ENCODE assay signal across 23 mouse cellular contexts in genomic region chr6:72645364-72645763, GRCm38 (mm10). TPM values are rescaled to one million over a fixed set of nuclear protein-coding genes. Genes with fewer than 3 reads are reported as not detected.
DNase-seq lines count a peak whose midpoint lies in the region; ATAC-seq and TF ChIP-seq lines count a peak whose summit lies in the region.
"Had no signal": no experiment of that assay in that cellular context is flagged by ENCODE, and none has a peak within 500 bp of the region (broad histone marks: within the 10 kb centered on the region; RNA-seq: fewer than 3 reads in every experiment).

No protein-coding gene starts in this region.

- no peaks in the 10 kb centered on the region for H3K36me3 ChIP-seq in forebrain, embryonic 16.5 days (ENCODE audit: control insufficient read depth, insufficient read depth)
- H3K36me3 ChIP-seq: heart, embryonic 15.5 days had no signal

- intact Hi-C loops in gastrocnemius, adult 2 months (cut with DNase I) = no loop called here
- intact Hi-C loops in heart, postnatal 36 days (cut with DNase I) = loop anchor here (10.0 kb wide), 1 partner anchor 579 kb away; the partner anchor contains the start of gene Dnah6

- TF ChIP-seq CTCF in gastrocnemius, adult 2 months (IDR thresholded peaks at IDR 0.05) = no peak
- no peak for TF ChIP-seq CTCF in embryonic fibroblast, embryonic 13.5 days (IDR thresholded peaks at IDR 0.05; ENCODE audit: borderline replicate concordance, insufficient read depth, low read length)

- no peak for DNase-seq in gastrocnemius, adult 2 months
- DNase-seq in gastrocnemius, adult 18-20 months (ENCODE audit: low spot score) = no peak
- DNase-seq in adrenal gland, postnatal 36 days = no peak
- no peak for DNase-seq in heart, postnatal 36 days
- DNase-seq in cerebellum, adult 9-10 months = no peak
- DNase-seq: adrenal gland, adult 2 months; adrenal gland, postnatal 25 days; cerebellum, adult 11 months; cerebellum, adult 8-10 months; cerebellum, postnatal 25 days; gastrocnemius, postnatal 25 days; heart, adult 11 months; heart, postnatal 14 days; kidney, adult 2 months had no signal

- no peaks in the 10 kb centered on the region for H3K27me3 ChIP-seq in forebrain, embryonic 16.5 days (replicated peaks; ENCODE audit: control insufficient read depth, insufficient read depth, low read length)
- H3K27me3 ChIP-seq: CH12.LX; embryonic facial prominence, embryonic 12.5 days; heart, embryonic 15.5 days had no signal

- H3K27ac ChIP-seq in gastrocnemius, adult 2 months = peak overlapping the region; percentile 62
- peak overlapping the region; percentile 74 for H3K27ac ChIP-seq in embryonic fibroblast, embryonic 13.5 days (ENCODE audit: insufficient read depth, low read length)
- H3K27ac ChIP-seq in forebrain, embryonic 16.5 days (ENCODE audit: low read length) = no peak overlapping the region
- H3K27ac ChIP-seq: embryonic facial prominence, embryonic 12.5 days; heart, embryonic 15.5 days; hindbrain, embryonic 10.5 days; hindbrain, embryonic 14.5 days had no signal

- H3K4me2 ChIP-seq in forebrain, embryonic 16.5 days (ENCODE audit: low read length) = no peak overlapping the region
- H3K4me2 ChIP-seq: embryonic facial prominence, embryonic 12.5 days; heart, embryonic 11.5 days; heart, embryonic 15.5 days; hindbrain, embryonic 14.5 days had no signal

- H3K9me3 ChIP-seq in forebrain, embryonic 16.5 days (ENCODE audit: control insufficient read depth, low read length) = no peaks in the 10 kb centered on the region
- H3K9me3 ChIP-seq: embryonic facial prominence, embryonic 12.5 days; heart, embryonic 15.5 days; hindbrain, embryonic 10.5 days had no signal

- H3K4me3 ChIP-seq in gastrocnemius, adult 2 months = no peak overlapping the region
- H3K4me3 ChIP-seq in embryonic fibroblast, embryonic 13.5 days (ENCODE audit: insufficient read depth, low read length) = no peak overlapping the region
- no peak overlapping the region for H3K4me3 ChIP-seq in forebrain, embryonic 16.5 days (replicated peaks; ENCODE audit: low read length)
- H3K4me3 ChIP-seq: embryonic facial prominence, embryonic 12.5 days; heart, embryonic 15.5 days; hindbrain, embryonic 10.5 days had no signal

- no peak for TF ChIP-seq POLR2A in embryonic fibroblast, embryonic 13.5 days (IDR thresholded peaks at IDR 0.05; ENCODE audit: low read depth, low read length)

- peaks cover 10% of the 10 kb centered on the region for H3K4me1 ChIP-seq in embryonic fibroblast, embryonic 13.5 days (ENCODE audit: control insufficient read depth, insufficient read depth, low read length)
- H3K4me1 ChIP-seq in forebrain, embryonic 16.5 days (replicated peaks; ENCODE audit: control insufficient read depth, insufficient read depth, low read length) = 0 out of 2 replicates have a peak, but pooled peaks cover 2% of the 10 kb centered on the region

- 18% methylated on average over 7 of the region's 7 CpGs for WGBS in forebrain, embryonic 16.5 days

- ATAC-seq in forebrain, embryonic 16.5 days = peak; percentile 84
- ATAC-seq: intestine, embryonic 16.5 days had no signal

- no peak overlapping the region for H3K9ac ChIP-seq in forebrain, embryonic 16.5 days (replicated peaks; ENCODE audit: low read depth, low read length)
- H3K9ac ChIP-seq: embryonic facial prominence, embryonic 12.5 days; heart, embryonic 15.5 days; hindbrain, embryonic 14.5 days had no signal

RNA-seq across cellular contexts. Expression of gene Tgoln1, which starts 28.6 kb away (rescaled TPM):
- 10 to 100 TPM; 23.2 to 29.0 TPM for total RNA-seq in gastrocnemius, adult 2 months (2021)
- 10 to 100 TPM; 24.0 to 27.9 TPM for total RNA-seq in gastrocnemius, adult 18-20 months (2021)
- 50.0 and 52.7 TPM in 2 replicates for polyA plus RNA-seq in embryonic fibroblast, embryonic 13.5 days (2011; ENCODE audit: insufficient read length, low read depth, missing spikeins)
- polyA plus RNA-seq in forebrain, embryonic 16.5 days (2015; fragmentation: Nextera tagmentation; extraction: Ambion mirVana) = 34.6 and 38.0 TPM in 2 replicates
- total RNA-seq in adrenal gland, postnatal 36 days (2021) = 100 to 1,000 TPM; 222 to 238 TPM
- 10 to 100 TPM; 56.9 to 61.9 TPM for total RNA-seq in heart, postnatal 36 days (2021)

RNA-seq across cellular contexts. Expression of gene Retsat, which starts 47.1 kb away (rescaled TPM):
- total RNA-seq in gastrocnemius, adult 2 months (2021) = 10 to 100 TPM; 56.1 to 98.6 TPM
- total RNA-seq in gastrocnemius, adult 18-20 months (2021) = 10 to 100 TPM; 62.7 to 71.1 TPM
- polyA plus RNA-seq in embryonic fibroblast, embryonic 13.5 days (2011; ENCODE audit: insufficient read length, low read depth, missing spikeins) = 11.0 and 12.3 TPM in 2 replicates
- polyA plus RNA-seq in forebrain, embryonic 16.5 days (2015; fragmentation: Nextera tagmentation; extraction: Ambion mirVana) = 4.1 and 5.0 TPM in 2 replicates
- total RNA-seq in adrenal gland, postnatal 36 days (2021) = 100 to 1,000 TPM; 295 to 376 TPM
- total RNA-seq in heart, postnatal 36 days (2021) = 100 to 1,000 TPM; 185 to 218 TPM

RNA-seq across cellular contexts. Expression of gene Elmod3, which starts 47.2 kb away (rescaled TPM):
- 1 to 10 TPM; 7.7 to 9.8 TPM for total RNA-seq in gastrocnemius, adult 2 months (2021)
- total RNA-seq in gastrocnemius, adult 18-20 months (2021) = 1 to 10 TPM; 7.3 to 8.7 TPM
- 8.1 and 8.8 TPM in 2 replicates for polyA plus RNA-seq in embryonic fibroblast, embryonic 13.5 days (2011; ENCODE audit: insufficient read length, low read depth, missing spikeins)
- polyA plus RNA-seq in forebrain, embryonic 16.5 days (2015; fragmentation: Nextera tagmentation; extraction: Ambion mirVana) = 16.9 and 17.0 TPM in 2 replicates
- 10 to 100 TPM; 16.0 to 17.4 TPM for total RNA-seq in adrenal gland, postnatal 36 days (2021)
- total RNA-seq in heart, postnatal 36 days (2021) = 10 to 100 TPM; 13.8 to 20.0 TPM
